Mouse (Mus musculus) heart, postnatal 0 days (tissue): Measurements from ENCODE around the gene Hexdc.

Experiments used
- CTCF ChIP-seq: IDR thresholded peaks from 2 replicates; pipeline ENCODE4 v1.5.1; 2016; ENCODE audit warnings: antibody characterized with exemption, control low read depth, low read depth
- EP300 ChIP-seq: IDR thresholded peaks from 2 replicates; pipeline ENCODE4 v1.6.1; 2016; ENCODE audit warnings: antibody characterized with exemption, low read depth

- TF ChIP-seq CTCF = no peak
- TF ChIP-seq EP300 = no peak
Measured at GRCm38 (mm10) chr11:121260211-121260906, 56.1 kb downstream of the Hexdc start.
